Mouse (Mus musculus) heart, postnatal 0 days (tissue): ENCODE results near the gene Klri1.

Experiments
- CTCF ChIP-seq: IDR thresholded peaks from 2 replicates; pipeline ENCODE4 v1.5.1; 2016; ENCODE audit warnings: antibody characterized with exemption, control low read depth, low read depth
- EP300 ChIP-seq: IDR thresholded peaks from 2 replicates; pipeline ENCODE4 v1.6.1; 2016; ENCODE audit warnings: antibody characterized with exemption, low read depth

DNA sequence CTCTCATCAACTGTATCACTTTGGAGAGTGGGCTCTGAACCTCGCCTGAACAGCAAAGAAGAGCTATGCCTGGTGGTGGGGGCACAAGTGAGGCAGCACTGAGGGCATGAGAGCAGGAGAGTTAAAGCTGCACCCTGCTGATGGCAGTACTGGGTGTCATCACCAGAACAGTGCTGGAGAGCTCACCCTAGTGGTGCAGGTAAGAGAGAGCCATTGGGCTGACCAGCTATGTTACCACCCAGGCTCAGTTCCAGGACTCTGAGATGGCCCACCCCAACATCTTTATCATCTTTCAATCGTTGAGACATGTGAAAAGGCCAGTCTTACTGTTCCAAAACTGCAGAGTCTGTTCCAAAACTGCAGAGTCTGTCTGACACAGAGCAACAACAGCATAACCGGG is 29.2 kb upstream of the Klri1 start:
- no peak for TF ChIP-seq CTCF
- TF ChIP-seq EP300 = no peak
